Mouse (Mus musculus): ENCODE results near the gene Gprc5a. TPM values are rescaled to one million over a fixed set of nuclear protein-coding genes. Genes with fewer than 3 reads are reported as not detected.

Gprc5a gene
- 2.6 TPM for polyA plus RNA-seq (2015; fragmentation: Illumina TruSeq; extraction: RNeasy Lipid Tissue Mini Kit (QIAGEN cat#74804); ENCODE audit: insufficient read depth, low read depth, low replicate concordance)

DNA sequence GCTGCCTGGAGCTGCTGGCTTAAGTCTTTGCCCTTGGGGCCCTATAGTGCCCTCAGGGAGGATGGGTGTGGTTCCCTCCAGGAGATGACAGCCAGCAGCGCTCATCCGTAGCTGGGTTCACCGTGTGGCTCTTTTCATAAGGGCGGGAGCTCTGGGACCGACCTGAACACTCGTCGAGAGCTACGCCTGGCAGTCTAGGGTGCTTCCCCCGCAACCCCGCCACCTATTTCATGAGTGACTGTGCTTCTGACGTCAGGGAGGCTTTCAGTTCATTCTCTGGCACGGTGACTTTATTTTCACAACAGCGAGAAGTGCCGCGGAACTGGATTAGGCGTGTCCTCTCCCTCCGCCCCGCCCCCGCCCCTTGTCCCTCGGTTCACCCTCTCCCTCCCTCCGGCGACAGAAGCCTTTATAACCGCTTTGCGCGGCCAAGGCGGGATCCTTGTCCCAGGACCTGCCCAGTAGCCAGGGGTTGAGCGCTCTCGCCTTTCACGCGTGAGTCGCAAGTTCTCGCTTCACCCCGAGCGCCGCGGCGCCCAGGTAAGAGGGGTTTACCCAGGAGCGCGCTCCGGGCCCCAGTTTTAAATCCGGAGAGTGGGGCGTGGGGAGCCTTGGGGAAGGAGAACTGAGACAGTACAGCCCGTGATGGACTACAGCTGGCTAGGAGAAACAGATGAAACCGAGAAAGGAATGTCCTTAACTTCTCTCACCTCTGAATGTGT is at the start of gene Gprc5a:
Gprc5a (plus strand) TSS at position 416 of the 722 bp plus-strand sequence.

DNA sequence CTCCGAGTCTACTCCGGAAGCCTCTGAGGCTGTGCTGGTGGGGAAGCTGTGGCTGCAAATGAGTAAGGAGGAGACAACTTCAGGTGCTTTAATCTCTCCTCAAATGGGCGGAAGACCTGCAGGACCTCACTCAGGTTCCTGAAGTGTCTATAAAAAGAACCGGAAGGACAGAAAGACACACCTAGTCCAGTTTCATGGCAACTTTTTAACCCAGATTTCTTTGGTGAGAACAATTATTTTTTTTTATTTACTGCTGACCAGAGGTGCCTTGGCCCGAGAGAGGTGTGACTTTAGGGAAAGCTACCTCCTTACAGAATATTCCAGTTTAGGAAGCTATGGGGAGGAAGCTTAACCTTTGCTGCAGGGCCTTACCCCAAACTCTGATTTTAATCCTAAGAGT is 52.7 kb downstream of the Gprc5a start, which contains the start of gene Gprc5d:
Gprc5d (minus strand) TSS at position 101 of the 400 bp plus-strand sequence.

Other genes with a start within 250 kb of the Gprc5a start
- gene Crebl2, start 235.5 kb upstream of the Gprc5a start, polyA plus RNA-seq (2015; fragmentation: Illumina TruSeq; extraction: RNeasy Lipid Tissue Mini Kit (QIAGEN cat#74804); ENCODE audit: insufficient read depth, low read depth, low replicate concordance), result 4.7 TPM
- gene Gpr19, start 167.1 kb upstream of the Gprc5a start, polyA plus RNA-seq (2015; fragmentation: Illumina TruSeq; extraction: RNeasy Lipid Tissue Mini Kit (QIAGEN cat#74804); ENCODE audit: insufficient read depth, low read depth, low replicate concordance), result 2.8 TPM
- gene Cdkn1b, start 145.2 kb upstream of the Gprc5a start, polyA plus RNA-seq (2015; fragmentation: Illumina TruSeq; extraction: RNeasy Lipid Tissue Mini Kit (QIAGEN cat#74804); ENCODE audit: insufficient read depth, low read depth, low replicate concordance), result 13.5 TPM
- gene Apold1, start 83.9 kb upstream of the Gprc5a start, polyA plus RNA-seq (2015; fragmentation: Illumina TruSeq; extraction: RNeasy Lipid Tissue Mini Kit (QIAGEN cat#74804); ENCODE audit: insufficient read depth, low read depth, low replicate concordance), result 2.0 TPM
- 11.9 TPM for gene Ddx47, start 54.0 kb upstream of the Gprc5a start, polyA plus RNA-seq (2015; fragmentation: Illumina TruSeq; extraction: RNeasy Lipid Tissue Mini Kit (QIAGEN cat#74804); ENCODE audit: insufficient read depth, low read depth, low replicate concordance)
- not detected for gene Gprc5d, start 52.6 kb downstream of the Gprc5a start, polyA plus RNA-seq (2015; fragmentation: Illumina TruSeq; extraction: RNeasy Lipid Tissue Mini Kit (QIAGEN cat#74804); ENCODE audit: insufficient read depth, low read depth, low replicate concordance)
- gene Fam234b, start 132.3 kb downstream of the Gprc5a start, polyA plus RNA-seq (2015; fragmentation: Illumina TruSeq; extraction: RNeasy Lipid Tissue Mini Kit (QIAGEN cat#74804); ENCODE audit: insufficient read depth, low read depth, low replicate concordance), result 9.6 TPM
- 6.5 TPM for gene Hebp1, start 132.4 kb downstream of the Gprc5a start, polyA plus RNA-seq (2015; fragmentation: Illumina TruSeq; extraction: RNeasy Lipid Tissue Mini Kit (QIAGEN cat#74804); ENCODE audit: insufficient read depth, low read depth, low replicate concordance)
- gene Gsg1, start 188.7 kb downstream of the Gprc5a start, polyA plus RNA-seq (2015; fragmentation: Illumina TruSeq; extraction: RNeasy Lipid Tissue Mini Kit (QIAGEN cat#74804); ENCODE audit: insufficient read depth, low read depth, low replicate concordance), result not detected
- gene Pbp2, start 244.8 kb downstream of the Gprc5a start, polyA plus RNA-seq (2015; fragmentation: Illumina TruSeq; extraction: RNeasy Lipid Tissue Mini Kit (QIAGEN cat#74804); ENCODE audit: insufficient read depth, low read depth, low replicate concordance), result not detected